Mouse (Mus musculus) small intestine, adult 2 months (tissue): ENCODE measurements around the gene Acvr1b. TPM values are rescaled to one million over a fixed set of nuclear protein-coding genes. Genes with fewer than 3 reads are reported as not detected.
A peak's percentile ranks its signal among the peaks of the same experiment; 100 is the strongest.

Source experiments
- H3K27ac ChIP-seq: fragments of 200-500 bp; 2 replicates; pipeline ENCODE4 v1.5.1; 2012; ENCODE audit warnings: low read depth, low read length, control low read depth, inconsistent platforms; ENCODE audit not compliant: insufficient read depth
- H3K27me3 ChIP-seq: fragments of 200-500 bp; 2 replicates; pipeline ENCODE4 v1.6.1; 2012; ENCODE audit warnings: mild to moderate bottlenecking, moderate library complexity, low read length, inconsistent platforms; ENCODE audit not compliant: control insufficient read depth, insufficient read depth
- H3K36me3 ChIP-seq: fragments of 200-500 bp; 2 replicates; pipeline ENCODE4 v1.6.1; 2012; ENCODE audit warnings: mild to moderate bottlenecking, low read length, control low read depth, inconsistent platforms; ENCODE audit not compliant: control insufficient read depth, insufficient read depth
- H3K4me1 ChIP-seq: fragments of 200-500 bp; 2 replicates; pipeline ENCODE4 v1.6.1; 2012; ENCODE audit warnings: low read length, inconsistent platforms, mixed read lengths; ENCODE audit not compliant: control insufficient read depth, insufficient read depth, insufficient read length
- H3K4me3 ChIP-seq: fragments of 200-500 bp; 2 replicates; pipeline ENCODE4 v1.5.1; 2012; ENCODE audit warnings: low read depth, mild to moderate bottlenecking, control low read depth, inconsistent platforms, low read length, moderate library complexity
- CTCF ChIP-seq: fragments of 200-500 bp; IDR thresholded peaks from 2 replicates; pipeline ENCODE4 v1.5.1; 2012; ENCODE audit warnings: low read depth, mild to moderate bottlenecking, control low read depth, inconsistent platforms, low read length, moderate library complexity, mixed read lengths; ENCODE audit not compliant: insufficient replicate concordance, insufficient read length; ENCODE audit errors: extremely low read depth
- POLR2A ChIP-seq: fragments of 200-500 bp; IDR thresholded peaks from 2 replicates; pipeline ENCODE4 v1.6.1; 2012; ENCODE audit warnings: low read depth, mild to moderate bottlenecking, control low read depth, inconsistent platforms, low read length, moderate library complexity
- WGBS: fragments of 180-500 bp; shearing (Covaris S2); methylation state at CpG from one replicate; pipeline ENCODE4 v1.1.7; 2018; 5-methylcytosine and 5-hydroxymethylcytosine counted together
- polyA plus RNA-seq: library from polyadenylated mRNA; depleted of rRNA; stranded (reverse); fragments of >200 nt; gene quantifications from 2 replicates; pipeline ENCODE4 v1.2.3, GENCODE M21; 2012; rRNA removed

Acvr1b gene
- polyA plus RNA-seq = 21.5 and 46.0 TPM in 2 replicates

DNA sequence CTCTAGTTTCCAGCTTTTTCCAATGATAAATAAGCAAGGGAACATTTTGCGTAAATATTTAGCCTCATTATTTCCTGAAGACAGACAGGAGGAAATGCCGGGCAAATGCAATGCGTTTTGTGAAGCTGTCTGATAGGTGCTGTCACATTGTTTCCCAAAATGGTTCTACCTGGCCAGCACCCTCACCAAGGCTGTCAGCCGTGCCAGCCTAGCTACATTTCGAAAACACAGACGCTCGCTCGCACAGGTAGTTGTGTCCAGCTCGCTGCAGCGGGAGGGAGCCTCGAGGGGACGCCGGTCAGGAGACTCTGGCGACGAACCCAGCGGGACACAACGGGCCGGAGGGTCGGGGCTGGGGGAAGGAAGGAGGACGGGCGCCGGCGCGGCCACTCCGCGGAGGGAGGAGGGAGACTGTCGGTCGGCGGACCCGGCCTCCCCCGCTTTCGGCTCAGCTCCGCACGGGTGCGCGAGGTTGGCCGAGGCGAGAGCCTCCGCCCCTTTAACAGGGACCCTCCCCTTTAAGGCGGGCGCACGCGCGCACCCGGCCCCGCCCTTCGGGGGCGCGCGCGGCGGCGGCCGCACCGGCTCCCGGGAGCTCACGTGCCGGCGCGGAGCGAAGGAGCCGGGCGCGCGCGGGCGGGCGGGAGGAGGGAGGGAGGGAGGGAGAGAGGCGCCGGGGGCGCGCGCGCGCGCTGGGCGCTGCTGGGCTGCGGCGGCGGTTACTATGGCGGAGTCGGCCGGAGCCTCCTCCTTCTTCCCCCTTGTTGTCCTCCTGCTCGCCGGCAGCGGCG, at the start of gene Acvr1b:
Gene Acvr1b (plus strand): TSS at position 647 of the 791 bp plus-strand sequence.
- under 1% methylated on average over 62 of the region's 87 CpGs for WGBS
- peak within 1 kb of the TSS; percentile 88 for H3K27ac ChIP-seq

GRCm38 (mm10) chr15:101125561-101125960, 48.3 kb upstream of the Acvr1b start:
- Histone ChIP-seq H3K4me3 (no peak overlapping the region), H3K27ac (no peak overlapping the region), H3K4me1 (peaks cover 4% of the 10 kb centered on the region), H3K27me3 (peaks cover 16% of the 10 kb centered on the region), H3K36me3 (no peaks in the 10 kb centered on the region)
- no peak for TF ChIP-seq POLR2A
- no peak for TF ChIP-seq CTCF
- WGBS = 87% methylated on average over 6 of the region's 6 CpGs

More for the DNA sequence above, at the start of gene Acvr1b:
- Histone ChIP-seq H3K27me3 (no peaks in the 10 kb centered on the region), H3K36me3 (no peaks in the 10 kb centered on the region; the same call in 1 of the 2 replicates), H3K4me3 (peak within 1 kb of the TSS; percentile 99), H3K4me1 (peaks cover 6% of the 10 kb centered on the region; the same call in 1 of the 2 replicates)
- no peak for TF ChIP-seq CTCF
- TF ChIP-seq POLR2A = peak; percentile 95

- Histone ChIP-seq H3K27ac (peak overlapping the region; percentile 58), H3K4me3 (no peak overlapping the region), H3K4me1 (peaks cover 4% of the 10 kb centered on the region), H3K36me3 (no peaks in the 10 kb centered on the region), H3K27me3 (peaks cover 18% of the 10 kb centered on the region)
- TF ChIP-seq POLR2A = no peak
- TF ChIP-seq CTCF = no peak
- 74% methylated on average over 12 of the region's 12 CpGs for WGBS
These were observed 46.9 kb upstream of the Acvr1b start for GRCm38 (mm10) chr15:101126876-101127544.

DNA sequence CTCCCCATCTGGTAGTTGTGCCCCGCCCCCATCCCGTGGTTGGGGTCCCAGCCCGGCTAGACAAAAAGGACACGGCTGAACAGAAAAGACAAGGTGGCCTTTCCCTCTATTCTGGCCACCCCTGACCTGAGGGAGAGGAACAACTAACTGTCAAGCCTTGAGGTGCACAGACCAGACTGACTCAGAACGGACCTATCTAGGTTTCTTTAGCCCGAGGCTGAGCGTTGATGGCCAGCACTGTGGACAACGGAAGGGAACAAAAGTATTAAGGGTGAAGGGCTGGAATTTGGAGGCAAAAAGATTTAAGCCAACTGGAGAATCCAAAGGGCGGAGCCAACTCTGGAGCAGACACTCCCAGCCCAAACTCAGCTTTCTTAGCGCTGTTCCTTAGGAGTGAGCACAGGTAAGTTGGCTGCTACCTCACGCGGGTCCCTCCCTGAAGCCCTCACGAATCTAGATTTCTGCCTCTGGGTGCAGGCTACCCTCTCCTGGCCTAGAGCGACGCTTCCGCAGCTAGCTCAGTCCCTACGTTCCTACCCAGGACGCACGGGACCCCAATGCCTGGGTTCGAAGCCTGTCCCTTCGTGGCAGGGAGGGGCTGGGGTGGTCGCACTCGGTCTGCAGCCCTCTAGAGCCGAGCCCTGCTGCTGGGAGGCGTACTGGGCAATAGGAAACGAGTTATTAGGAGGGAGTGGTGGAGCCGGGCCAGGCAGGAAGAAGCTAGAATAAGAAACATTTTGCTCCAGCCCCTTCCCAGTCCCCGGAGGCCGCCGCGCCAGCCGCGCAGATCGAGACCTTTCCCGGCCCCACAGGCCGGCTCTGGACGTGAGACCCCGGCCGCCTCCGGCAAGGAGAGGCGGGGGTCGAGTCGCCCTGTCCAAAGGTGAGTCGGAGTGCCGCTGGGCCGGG, 45.4 kb upstream of the Acvr1b start, which contains the start of gene Acvrl1:
Gene Acvrl1 (plus strand): TSS at position 342 of the 909 bp plus-strand sequence.
- 9% methylated on average over 46 of the region's 46 CpGs for WGBS
- TF ChIP-seq POLR2A = peak; percentile 42; the same call in 1 of the 2 replicates
- no peak for TF ChIP-seq CTCF
- H3K27me3 ChIP-seq = peaks cover 18% of the 10 kb centered on the region
- H3K36me3 ChIP-seq = no peaks in the 10 kb centered on the region
- H3K27ac ChIP-seq = peak within 1 kb of the TSS; percentile 87
- H3K4me1 ChIP-seq = peaks cover 5% of the 10 kb centered on the region
- peak within 1 kb of the TSS; percentile 69 for H3K4me3 ChIP-seq

DNA sequence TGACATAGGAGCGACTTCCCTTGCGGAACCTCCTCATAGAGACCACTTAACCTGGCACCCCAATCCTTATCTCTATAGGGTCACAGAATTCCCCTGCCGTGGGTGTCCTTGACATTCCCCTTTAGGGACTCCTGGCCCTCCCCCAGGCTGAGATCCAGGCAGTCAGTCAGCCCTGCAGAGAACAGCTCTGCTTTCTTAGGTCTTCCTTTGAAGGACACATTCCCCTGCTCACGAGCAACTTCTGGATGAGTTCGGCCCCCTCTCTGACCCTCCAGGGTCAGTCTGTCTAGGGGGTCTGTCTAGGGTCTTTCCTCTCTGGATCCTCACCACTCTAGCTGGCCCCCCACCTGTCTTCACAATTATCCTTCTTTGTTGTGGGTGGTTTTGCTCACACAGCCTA, 44.5 kb upstream of the Acvr1b start:
- peaks cover 18% of the 10 kb centered on the region for H3K27me3 ChIP-seq
- 28% methylated on average over 5 of the region's 5 CpGs for WGBS

GRCm38 (mm10) chr15:101131498-101131897, 42.4 kb upstream of the Acvr1b start:
- TF ChIP-seq CTCF = no peak
- 0 out of 2 replicates have a peak, but pooled peaks have one; percentile 22 for TF ChIP-seq POLR2A
- Histone ChIP-seq H3K27ac (peak overlapping the region; percentile 52; the same call in 1 of the 2 replicates), H3K36me3 (no peaks in the 10 kb centered on the region), H3K4me1 (peaks cover 5% of the 10 kb centered on the region), H3K27me3 (peaks cover 18% of the 10 kb centered on the region), H3K4me3 (peak overlapping the region; percentile 6)
- WGBS = 26% methylated on average over 11 of the region's 11 CpGs

More for the DNA sequence above, 44.5 kb upstream of the Acvr1b start:
- Histone ChIP-seq H3K4me3 (peak overlapping the region; percentile 69), H3K36me3 (no peaks in the 10 kb centered on the region), H3K27ac (peak overlapping the region; percentile 44), H3K4me1 (peaks cover 5% of the 10 kb centered on the region)
- TF ChIP-seq POLR2A = no peak
- no peak for TF ChIP-seq CTCF
